24 mouse cellular contexts compared by ENCODE assay signal in the genomic region with DNA sequence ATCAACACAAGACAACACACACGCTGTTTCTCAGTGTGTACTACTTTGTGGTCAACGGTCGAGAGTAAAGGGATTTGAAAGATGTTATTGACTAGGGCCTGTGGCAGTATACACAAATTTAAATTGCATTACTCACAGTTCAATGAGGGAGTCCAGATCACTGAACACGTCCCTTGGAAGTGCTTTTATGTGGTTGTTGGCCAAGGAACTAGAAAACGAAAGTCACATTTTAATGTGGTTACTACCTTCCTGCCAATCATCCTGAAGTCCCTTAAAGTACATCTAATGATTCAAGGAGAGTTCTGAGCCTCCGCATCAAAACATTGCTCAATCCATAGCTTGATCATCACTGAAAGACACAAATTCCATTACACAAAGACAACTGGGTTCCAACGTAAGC. TPM values are rescaled to one million over a fixed set of nuclear protein-coding genes. Genes with fewer than 3 reads are reported as not detected.
A peak's percentile ranks its signal among the peaks of the same experiment; 100 is the strongest.
DNase-seq lines count a peak whose midpoint lies in the region; ATAC-seq lines count a peak whose summit lies in the region.
"Had no signal": no experiment of that assay in that cellular context is flagged by ENCODE, and none has a peak within 500 bp of the region (broad histone marks: within the 10 kb centered on the region; RNA-seq: fewer than 3 reads in every experiment).

No protein-coding gene starts in this region.

- no peak overlapping the region for H3K9ac ChIP-seq in neural tube, embryonic 15.5 days (replicated peaks)
- H3K9ac ChIP-seq: forebrain, postnatal 0 days; heart, embryonic 13.5 days; hindbrain, embryonic 12.5 days; hindbrain, embryonic 15.5 days had no signal

- peaks cover 10% of the 10 kb centered on the region for H3K4me1 ChIP-seq in neural tube, embryonic 15.5 days

- H3K4me3 ChIP-seq in neural tube, embryonic 15.5 days (replicated peaks): no peak overlapping the region
- H3K4me3 ChIP-seq: heart, adult 2 months; heart, embryonic 10.5 days; heart, embryonic 13.5 days; hindbrain, embryonic 12.5 days; hindbrain, embryonic 15.5 days had no signal

- H3K27ac ChIP-seq in neural tube, embryonic 15.5 days (replicated peaks): no peak overlapping the region
- H3K27ac ChIP-seq: heart, adult 2 months; heart, embryonic 10.5 days; heart, embryonic 13.5 days; hindbrain, embryonic 12.5 days; hindbrain, embryonic 15.5 days had no signal

- peak; percentile 57 for DNase-seq in Muller cell, postnatal 12 days (ENCODE audit: inconsistent ontology term)
- DNase-seq in retina, embryonic 14.5 days (ENCODE audit: low spot score): peak; percentile 10
- DNase-seq in gastrocnemius, adult 18-20 months (ENCODE audit: low spot score): no peak
- no peak for DNase-seq in urinary bladder, postnatal 25 days (ENCODE audit: low spot score)
- DNase-seq: adrenal gland, adult 2 months; adrenal gland, postnatal 14 days; cerebellum, adult 11 months; cerebellum, adult 8-10 months; cerebellum, postnatal 10 days; cerebellum, postnatal 36 days; forebrain, postnatal 0 days; gastrocnemius, postnatal 25 days; heart, adult 2 months; heart, postnatal 14 days; heart, postnatal 4 days had no signal

- ATAC-seq in granulocyte monocyte progenitor cell, adult 5-6 weeks (replicated peaks; ENCODE audit: poor library complexity, severe bottlenecking): peak; percentile 62
- ATAC-seq in neural tube, embryonic 15.5 days (ENCODE audit: low FRiP score): no peak
- ATAC-seq: forebrain, embryonic 14.5 days; forebrain, postnatal 0 days had no signal

- H3K27me3 ChIP-seq in neural tube, embryonic 15.5 days (replicated peaks): no peaks in the 10 kb centered on the region
- H3K27me3 ChIP-seq: CH12.LX; heart, embryonic 13.5 days; hindbrain, embryonic 12.5 days; hindbrain, embryonic 15.5 days had no signal

- H3K9me3 ChIP-seq in neural tube, embryonic 15.5 days (replicated peaks): no peaks in the 10 kb centered on the region
- H3K9me3 ChIP-seq: G1E; heart, embryonic 10.5 days; heart, embryonic 13.5 days; hindbrain, embryonic 12.5 days; hindbrain, embryonic 15.5 days had no signal

- 73% methylated on average over 7 of the region's 7 CpGs for WGBS in neural tube, embryonic 15.5 days

- no peaks in the 10 kb centered on the region for H3K36me3 ChIP-seq in neural tube, embryonic 15.5 days
- H3K36me3 ChIP-seq: G1E; heart, embryonic 10.5 days; heart, embryonic 13.5 days; hindbrain, embryonic 12.5 days; hindbrain, embryonic 15.5 days had no signal

- no peak overlapping the region for H3K4me2 ChIP-seq in neural tube, embryonic 15.5 days
- H3K4me2 ChIP-seq: heart, embryonic 13.5 days; hindbrain, embryonic 12.5 days; hindbrain, embryonic 15.5 days had no signal

RNA-seq across cellular contexts. Expression of a gene that starts 10.7 kb away (rescaled TPM):
- not detected in 2 replicates for total RNA-seq in granulocyte monocyte progenitor cell, adult 5-6 weeks (2014; fragmentation: Nextera tagmentation)
- not detected in 2 replicates for total RNA-seq in granulocyte monocyte progenitor cell, adult 5-6 weeks (2017)
- total RNA-seq in gastrocnemius, adult 18-20 months (2021): under 1 TPM; 0.84 to 0.88 TPM
- polyA plus RNA-seq in neural tube, embryonic 15.5 days (2015; fragmentation: Nextera tagmentation; extraction: Ambion mirVana): 6.9 and 7.8 TPM in 2 replicates
- total RNA-seq: CH12.LX had no signal
- polyA plus RNA-seq: G1E had no signal

Comparison
In these comparisons a context has a peak if more than half of its experiments do, and no peak if none do; other contexts are left out.
1. DNase-seq: peak in Muller cell, postnatal 12 days (single experiment) and retina, embryonic 14.5 days (single experiment); none in gastrocnemius, adult 18-20 months (single experiment) and urinary bladder, postnatal 25 days (single experiment).